In genomic region chr15:97963989-97964835, GRCm38 (mm10) we compare ENCODE assay signal across 7 mouse cellular contexts. TPM values are rescaled to one million over a fixed set of nuclear protein-coding genes. Genes with fewer than 3 reads are reported as not detected.
DNase-seq lines count a peak whose midpoint lies in the region; ATAC-seq lines count a peak whose summit lies in the region.

TSS of gene Tmem106c (plus strand) at chr15:97964200.

- intact Hi-C loops in left cerebral cortex, postnatal 36 days (cut with DNase I) = loop anchor here (10.0 kb wide), 1 partner anchor 201 kb away; the partner anchor contains the start of genes Asb8 and Ccdc184

- H3K4me3 ChIP-seq in intestine, embryonic 16.5 days (ENCODE audit: low read length) = peak within 1 kb of the TSS; percentile 87
- H3K4me3 ChIP-seq in midbrain, embryonic 11.5 days (ENCODE audit: low read depth, low read length) = peak within 1 kb of the TSS; percentile 53

- no peaks in the 10 kb centered on the region for H3K9me3 ChIP-seq in intestine, embryonic 16.5 days (ENCODE audit: control insufficient read depth, low read length)
- H3K9me3 ChIP-seq in midbrain, embryonic 11.5 days (ENCODE audit: control insufficient read depth, low read length) = no peaks in the 10 kb centered on the region

- peak; percentile 95 for DNase-seq in adrenal gland, adult 2 months
- peak; percentile 93 for DNase-seq in embryo, embryonic 11.5 days (ENCODE audit: low read depth, low spot score)
- DNase-seq in gastrocnemius, postnatal 4 days (ENCODE audit: low spot score in 2 of 2) = peak; percentile 85 to 90
- peak; percentile 90 to 93 for DNase-seq in left cerebral cortex, postnatal 36 days (ENCODE audit: low spot score in 2 of 2)
- peak; percentile 100 for DNase-seq in midbrain, embryonic 11.5 days (ENCODE audit: low spot score, missing footprints)
- peak; percentile 93 for DNase-seq in skeletal muscle tissue, adult 2 months (ENCODE audit: low read depth, low spot score)

- no peaks in the 10 kb centered on the region for H3K27me3 ChIP-seq in intestine, embryonic 16.5 days (replicated peaks; ENCODE audit: control insufficient read depth, insufficient read depth, low read length)
- no peaks in the 10 kb centered on the region for H3K27me3 ChIP-seq in midbrain, embryonic 11.5 days (ENCODE audit: control insufficient read depth, insufficient read depth, low read length)

- ATAC-seq in intestine, embryonic 16.5 days = peak; percentile 97
- ATAC-seq in midbrain, embryonic 11.5 days (ENCODE audit: low FRiP score) = peak; percentile 94

- WGBS in intestine, embryonic 16.5 days = under 1% methylated on average over 66 of the region's 67 CpGs
- WGBS in midbrain, embryonic 11.5 days = under 1% methylated on average over 67 of the region's 67 CpGs

- H3K4me1 ChIP-seq in intestine, embryonic 16.5 days (ENCODE audit: control insufficient read depth, insufficient read depth, low read length) = peaks cover 4% of the 10 kb centered on the region; the same call in 1 of the 2 replicates
- H3K4me1 ChIP-seq in midbrain, embryonic 11.5 days (ENCODE audit: control insufficient read depth, insufficient read depth, low read length) = peaks cover 10% of the 10 kb centered on the region

- H3K27ac ChIP-seq in intestine, embryonic 16.5 days (ENCODE audit: low read length) = peak within 1 kb of the TSS; percentile 66
- H3K27ac ChIP-seq in midbrain, embryonic 11.5 days (ENCODE audit: low read depth, low read length) = peak within 1 kb of the TSS; percentile 85

- no peaks in the 10 kb centered on the region for H3K36me3 ChIP-seq in intestine, embryonic 16.5 days (ENCODE audit: control insufficient read depth, insufficient read depth, low read length)
- no peaks in the 10 kb centered on the region for H3K36me3 ChIP-seq in midbrain, embryonic 11.5 days (ENCODE audit: control insufficient read depth, insufficient read depth, low read length)

- H3K9ac ChIP-seq in intestine, embryonic 16.5 days (ENCODE audit: low read depth, low read length) = peak within 1 kb of the TSS; percentile 85
- peak within 1 kb of the TSS; percentile 73 for H3K9ac ChIP-seq in midbrain, embryonic 11.5 days (ENCODE audit: low read length)

- peak within 1 kb of the TSS; percentile 91 for H3K4me2 ChIP-seq in intestine, embryonic 16.5 days (ENCODE audit: low read depth, low read length)
- peak within 1 kb of the TSS; percentile 69 for H3K4me2 ChIP-seq in midbrain, embryonic 11.5 days

RNA-seq across cellular contexts. Expression of gene Tmem106c, which starts in this region (rescaled TPM):
- total RNA-seq in adrenal gland, adult 2 months (2021) = 10 to 100 TPM; 51.5 to 54.2 TPM
- polyA plus RNA-seq in adrenal gland, adult 2 months (2012; rRNA removed) = 44.4 and 45.4 TPM in 2 replicates
- total RNA-seq in gastrocnemius, postnatal 4 days (2021) = 10 to 100 TPM; 22.6 to 23.0 TPM
- polyA plus RNA-seq in intestine, embryonic 16.5 days (2015; fragmentation: Nextera tagmentation; extraction: Ambion mirVana) = 47.5 and 51.6 TPM in 2 replicates
- total RNA-seq in left cerebral cortex, postnatal 36 days (2021) = 10 to 100 TPM; 23.4 to 25.5 TPM
- 60.4 and 62.7 TPM in 2 replicates for polyA plus RNA-seq in midbrain, embryonic 11.5 days (2014; fragmentation: Nextera tagmentation; extraction: Ambion mirVana)

Comparison
In these comparisons a context has a peak if more than half of its experiments do, and no peak if none do; other contexts are left out.
1. Peak in every context shown above with its lines: DNase-seq, ATAC-seq, H3K4me3 ChIP-seq and H3K27ac ChIP-seq.